Mouse (Mus musculus): ENCODE measurements around the gene Wdfy4.

DNA sequence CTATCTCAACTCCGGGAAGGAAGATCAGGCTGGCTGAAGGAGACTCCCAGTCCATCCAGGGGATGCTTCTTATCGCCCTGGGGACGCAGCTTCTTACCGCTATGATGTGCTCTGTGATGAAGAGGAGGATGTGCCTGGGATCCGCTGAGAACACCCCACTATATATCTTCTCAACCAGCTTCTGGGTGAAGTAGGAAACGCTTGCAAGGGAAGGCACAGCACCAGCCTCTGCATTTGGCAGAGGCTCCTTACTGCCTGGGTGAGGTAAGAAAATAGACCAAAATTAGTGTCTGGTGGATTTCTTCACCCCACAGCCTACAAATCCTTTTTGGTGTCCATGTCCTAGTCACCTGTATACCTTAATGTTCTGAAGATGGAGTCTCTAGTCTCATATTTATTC, 107.2 kb downstream of the Wdfy4 start:
- TF ChIP-seq CTCF (IDR thresholded peaks at IDR 0.05; ENCODE audit: borderline replicate concordance, extremely low read depth, insufficient read depth, insufficient read length) (no peak), POLR2A (IDR thresholded peaks at IDR 0.05; ENCODE audit: borderline replicate concordance, extremely low read depth, insufficient read depth, insufficient read length, poor library complexity, severe bottlenecking) (no peak)

Measured in brain, embryonic 14.5 days (tissue).